Mouse (Mus musculus): ENCODE results near the gene Zfp385a. TPM values are rescaled to one million over a fixed set of nuclear protein-coding genes. Genes with fewer than 3 reads are reported as not detected.
A peak's percentile ranks its signal among the peaks of the same experiment; 100 is the strongest.

Gene Zfp385a
- total RNA-seq, 2 experiments from 2014 or later: 47.5 to 51.2 TPM

GRCm38 (mm10) chr15:103343008-103343407 lies 3.1 kb upstream of the Zfp385a start:
- intact Hi-C loops (cut with DNase I): no loop called here
- DNase-seq (ENCODE audit: extremely low spot score in 1 of 2, low spot score in 2 of 2): no peak

- intact Hi-C loops (cut with DNase I): no loop called here
- peak; percentile 77 to 78 for DNase-seq (ENCODE audit: extremely low spot score in 1 of 2, low spot score in 2 of 2)
Observed at GRCm38 (mm10) chr15:103342415-103342814, 2.5 kb upstream of the Zfp385a start.

DNA sequence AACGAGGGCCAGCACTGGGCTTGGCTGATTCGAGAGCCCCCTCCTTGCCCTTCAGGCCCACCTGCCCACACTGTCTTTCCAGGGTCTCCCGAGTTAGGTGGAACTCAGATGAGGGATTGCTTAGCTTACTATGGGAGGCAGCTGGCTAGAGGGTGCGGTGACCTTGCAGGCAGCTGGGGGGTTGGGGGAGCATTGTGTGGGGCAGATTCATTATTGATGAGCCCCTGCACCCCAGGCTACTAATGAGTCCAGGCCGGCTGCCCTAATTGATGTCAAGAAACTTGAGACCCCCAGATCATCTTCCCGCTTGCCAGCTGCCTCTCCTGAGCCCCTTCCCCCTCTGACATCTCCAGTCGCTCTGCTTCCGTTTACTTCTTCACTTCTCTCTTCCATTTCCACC lies 1.7 kb upstream of the Zfp385a start:
- DNase-seq (ENCODE audit: extremely low spot score in 1 of 2, low spot score in 2 of 2): no peak
- intact Hi-C loops (cut with DNase I): no loop called here

DNA sequence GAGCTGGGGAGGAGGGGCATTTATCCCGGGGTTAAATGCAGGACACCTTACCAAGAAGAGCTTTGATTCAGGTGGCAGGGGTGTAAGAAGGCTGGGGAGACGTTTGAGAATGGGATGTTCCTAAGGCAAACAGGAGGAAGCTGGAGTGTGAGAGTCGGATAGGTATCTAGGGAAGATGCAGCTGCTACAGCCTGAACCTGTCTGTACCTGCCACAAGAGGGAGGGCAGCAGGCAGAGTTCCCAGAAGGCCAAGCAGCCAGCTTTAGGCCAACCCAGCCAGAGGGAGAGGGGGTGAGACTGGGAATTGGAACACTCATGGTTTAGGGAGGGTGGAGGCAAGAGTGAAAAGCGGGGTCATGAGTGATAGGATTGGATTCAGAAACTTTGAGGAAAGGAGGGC lies 893 bp upstream of the Zfp385a start:
- intact Hi-C loops (cut with DNase I): no loop called here
- DNase-seq (ENCODE audit: extremely low spot score in 1 of 2, low spot score in 2 of 2): no peak

GRCm38 (mm10) chr15:103339166-103339960 lies 530 bp downstream of the Zfp385a start:
- intact Hi-C loops (cut with DNase I): no loop called here
- DNase-seq (ENCODE audit: extremely low spot score in 1 of 2, low spot score in 2 of 2): peak in 1 of 2 experiments; percentile 59

DNA sequence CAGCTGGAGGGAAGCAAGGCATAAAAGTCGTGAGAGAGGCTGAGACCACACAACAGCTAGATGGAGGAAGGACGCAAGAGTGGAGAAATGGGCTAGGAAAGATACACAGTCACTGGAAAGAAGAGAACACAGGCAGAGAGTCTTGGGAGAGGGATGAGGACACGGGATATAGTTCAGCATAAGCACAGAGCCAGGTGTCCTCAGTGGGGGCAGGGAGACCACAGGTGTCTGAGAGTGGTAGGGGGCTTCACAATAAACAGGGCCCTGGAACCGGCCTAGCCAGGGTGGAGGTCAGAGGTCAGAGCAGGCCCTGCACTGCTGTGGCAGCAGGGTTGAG lies 1.1 kb downstream of the Zfp385a start:
- peak in 1 of 2 experiments; percentile 62 for DNase-seq (ENCODE audit: extremely low spot score in 1 of 2, low spot score in 2 of 2)
- intact Hi-C loops (cut with DNase I): no loop called here

GRCm38 (mm10) chr15:103336996-103337667 lies 2.8 kb downstream of the Zfp385a start:
- intact Hi-C loops (cut with DNase I): no loop called here
- no peak for DNase-seq (ENCODE audit: extremely low spot score in 1 of 2, low spot score in 2 of 2)

- intact Hi-C loops (cut with DNase I): no loop called here
- no peak for DNase-seq (ENCODE audit: extremely low spot score in 1 of 2, low spot score in 2 of 2)
Observed at GRCm38 (mm10) chr15:103335488-103336235, 4.2 kb downstream of the Zfp385a start.

DNA sequence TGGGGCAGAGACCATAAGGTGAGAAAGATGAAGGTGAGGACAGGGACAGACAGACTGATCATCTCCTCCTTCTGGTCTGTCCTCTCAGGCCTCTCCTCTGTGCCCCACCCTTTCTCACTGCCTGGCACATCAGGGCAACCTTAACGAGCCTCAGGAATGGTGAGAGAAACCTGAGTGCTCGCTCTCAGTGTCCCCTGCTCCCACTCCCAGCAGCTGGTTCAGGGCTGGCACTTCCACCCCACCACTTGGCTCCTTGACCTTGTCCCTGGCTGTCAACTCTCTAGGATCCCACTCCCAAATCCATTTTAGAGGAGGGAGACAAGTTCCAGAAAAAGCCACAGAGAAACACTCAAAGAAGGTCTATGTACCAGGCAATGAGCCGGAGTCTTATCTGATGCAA lies 4.9 kb downstream of the Zfp385a start:
- DNase-seq (ENCODE audit: extremely low spot score in 1 of 2, low spot score in 2 of 2): no peak
- intact Hi-C loops (cut with DNase I): no loop called here

GRCm38 (mm10) chr15:103334194-103334593 lies 5.7 kb downstream of the Zfp385a start:
- no peak for DNase-seq (ENCODE audit: extremely low spot score in 1 of 2, low spot score in 2 of 2)
- intact Hi-C loops (cut with DNase I): no loop called here

- DNase-seq (ENCODE audit: extremely low spot score in 1 of 2, low spot score in 2 of 2): no peak
- intact Hi-C loops (cut with DNase I): no loop called here
Observed at GRCm38 (mm10) chr15:103333738-103334137, 6.2 kb downstream of the Zfp385a start.

DNA sequence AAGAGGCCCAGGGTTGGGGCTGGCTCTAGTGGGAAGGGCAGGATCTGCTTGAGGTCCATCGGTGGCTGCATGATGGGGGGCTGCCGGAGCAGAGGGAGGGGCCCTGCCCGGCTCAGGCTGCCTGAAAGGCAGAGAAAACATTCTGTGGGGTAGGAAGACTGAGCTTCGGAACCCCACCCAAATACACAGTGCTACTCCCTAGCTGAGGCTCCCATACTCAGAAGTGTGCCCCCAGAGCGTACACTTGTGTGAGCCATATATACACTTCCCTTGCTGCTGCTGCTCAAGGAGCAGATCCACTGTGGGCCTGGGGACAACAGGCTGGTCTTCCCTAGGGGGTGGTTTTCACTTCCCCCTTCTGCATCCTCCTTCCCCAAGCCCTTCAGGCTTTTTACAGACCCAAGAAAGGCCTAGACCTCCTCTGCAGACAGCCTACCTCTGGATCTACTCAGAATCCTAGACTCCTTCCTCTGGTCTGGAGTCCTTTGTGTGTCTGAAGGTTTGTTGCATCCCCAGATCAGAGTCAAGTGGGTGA lies 6.7 kb downstream of the Zfp385a start:
- intact Hi-C loops (cut with DNase I): no loop called here

DNA sequence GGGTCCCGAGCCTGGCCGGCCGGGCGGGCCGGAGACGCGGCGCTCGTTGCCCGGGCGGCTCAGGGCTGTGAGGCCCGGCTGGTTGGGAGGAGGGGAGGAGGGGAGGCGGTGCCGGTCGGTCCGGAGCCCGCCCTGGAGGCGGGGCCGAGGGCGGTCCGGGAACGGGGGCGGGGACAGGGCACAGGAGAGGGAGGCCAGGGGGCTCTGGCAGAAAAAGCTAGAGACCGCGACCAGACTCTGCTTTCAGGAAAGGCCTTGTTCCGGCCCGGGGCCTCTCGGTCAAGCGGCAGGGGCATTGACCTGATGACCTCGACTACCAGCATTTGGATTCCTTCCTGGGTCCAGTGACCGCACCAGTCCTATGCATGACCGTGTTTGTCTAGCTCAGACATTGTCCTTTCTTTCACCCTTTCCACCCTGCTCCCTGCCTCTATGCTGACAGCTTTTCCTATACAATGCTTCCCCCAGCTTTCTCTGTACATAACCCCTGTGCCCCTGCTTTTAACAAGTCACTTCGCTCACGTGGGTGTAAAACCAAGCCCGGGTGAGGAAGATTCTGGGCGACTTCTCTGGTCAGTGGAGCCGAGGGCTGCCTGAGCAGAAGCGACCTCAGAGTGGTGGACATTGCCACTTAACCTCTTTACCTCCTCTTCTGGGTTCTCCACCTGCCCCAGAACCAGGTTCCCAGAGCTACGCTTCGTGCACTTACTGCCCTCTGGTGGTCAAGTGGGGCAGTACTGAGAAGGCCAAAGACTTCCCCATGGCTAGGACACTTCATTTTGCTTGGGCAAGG lies 16.2 kb downstream of the Zfp385a start:
- intact Hi-C loops (cut with DNase I): no loop called here
- DNase-seq (ENCODE audit: extremely low spot score in 1 of 2, low spot score in 2 of 2): peak; percentile 76 to 94

More for the DNA sequence above, 6.7 kb downstream of the Zfp385a start:
- no peak for DNase-seq (ENCODE audit: extremely low spot score in 1 of 2, low spot score in 2 of 2)

- DNase-seq (ENCODE audit: extremely low spot score in 1 of 2, low spot score in 2 of 2): peak in 1 of 2 experiments; percentile 82
- intact Hi-C loops (cut with DNase I): no loop called here
Observed at GRCm38 (mm10) chr15:103323070-103323454, 16.8 kb downstream of the Zfp385a start.

DNA sequence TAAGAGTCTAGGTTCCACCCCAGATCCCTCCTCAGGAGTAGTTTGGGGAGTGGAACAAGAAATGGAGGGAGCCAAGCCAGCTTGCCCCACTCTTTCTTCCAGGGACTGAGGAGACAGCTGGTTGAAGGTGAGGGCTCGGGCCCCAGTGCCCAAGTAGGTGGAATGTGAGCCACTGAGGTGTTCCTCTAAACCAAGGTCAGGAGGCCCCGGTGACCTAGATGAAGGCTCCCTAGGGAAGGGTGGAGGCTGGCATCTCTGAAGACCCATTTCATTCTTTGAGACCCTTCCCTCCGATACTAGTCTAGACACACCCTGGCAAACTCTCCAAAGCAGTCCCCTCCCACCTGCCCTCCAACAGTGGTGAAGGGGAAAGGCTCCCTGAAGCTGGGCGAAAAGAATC lies 17.5 kb downstream of the Zfp385a start:
- intact Hi-C loops (cut with DNase I): no loop called here
- no peak for DNase-seq (ENCODE audit: extremely low spot score in 1 of 2, low spot score in 2 of 2)

DNA sequence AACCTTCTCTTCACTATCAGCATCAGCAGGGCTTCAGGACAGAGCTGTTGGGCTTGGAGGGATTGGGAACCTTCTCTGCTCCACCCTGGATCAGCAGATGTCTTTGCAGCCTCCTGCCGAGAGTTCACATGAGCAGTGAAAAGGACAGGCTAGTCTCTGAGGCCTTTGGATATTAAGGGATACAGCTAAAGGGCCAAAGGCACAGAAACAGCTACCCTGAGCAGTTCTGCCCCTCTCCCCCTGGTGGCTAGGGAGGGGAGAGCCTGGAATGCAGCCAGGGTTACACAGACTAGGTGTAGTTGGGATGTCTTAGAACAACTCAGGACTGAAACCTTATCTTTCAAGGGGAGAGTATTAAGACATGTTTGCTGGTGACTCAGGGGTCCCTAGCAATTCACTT lies 18.8 kb downstream of the Zfp385a start:
- intact Hi-C loops (cut with DNase I): no loop called here

GRCm38 (mm10) chr15:103318201-103318816 lies 21.6 kb downstream of the Zfp385a start:
- peak in 1 of 2 experiments; percentile 82 for DNase-seq (ENCODE audit: extremely low spot score in 1 of 2, low spot score in 2 of 2)
- intact Hi-C loops (cut with DNase I): loop anchor here (10.0 kb wide), 1 partner anchor 334 kb away; no protein-coding TSS in a partner anchor

More for the DNA sequence above, 18.8 kb downstream of the Zfp385a start:
- peak in 1 of 2 experiments; percentile 66 for DNase-seq (ENCODE audit: extremely low spot score in 1 of 2, low spot score in 2 of 2)

DNA sequence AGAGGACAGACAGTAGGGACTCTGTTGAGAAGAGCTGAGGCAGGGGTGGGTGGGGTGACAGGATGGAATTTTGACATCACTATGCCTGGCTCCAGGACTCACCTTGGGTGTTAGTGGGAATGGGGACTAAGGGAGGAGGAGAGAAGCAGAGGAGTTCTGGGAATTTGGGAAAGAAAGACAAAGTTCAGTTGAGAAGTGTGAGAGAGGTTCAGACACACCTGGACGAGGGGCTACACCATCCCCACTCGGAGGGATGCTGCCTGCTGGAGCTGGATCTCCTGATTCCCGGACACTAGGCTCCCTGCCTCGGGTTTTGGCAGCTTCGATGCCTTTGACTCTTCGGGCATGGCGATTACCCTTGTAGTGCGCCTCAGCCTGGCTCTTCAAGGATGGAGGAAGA lies 22.2 kb downstream of the Zfp385a start:
- DNase-seq (ENCODE audit: extremely low spot score in 1 of 2, low spot score in 2 of 2): no peak
- intact Hi-C loops (cut with DNase I): loop anchor here (10.0 kb wide), 1 partner anchor 333 kb away; no protein-coding TSS in a partner anchor
